Mouse (Mus musculus): ENCODE measurements at regions not wholly inside any gene's neighbourhood (a gene's known extent, or its start where the extent isn't known, plus 50 kb on each side); places are given as distances from the start of the nearest gene placed in this dataset.
A peak's percentile ranks its signal among the peaks of the same experiment; 100 is the strongest.
"Not testable (repeated sequence)": the region's sequence is repeated elsewhere in the genome, so short reads cannot be mapped to it uniquely, and the experiment has no call there.

- WGBS: 75% methylated on average over 4 of the region's 4 CpGs
- ATAC-seq: no peak
Measured at GRCm38 (mm10) chr15:5777074-5777473, 522.5 kb upstream of the Dab2 start.

DNA sequence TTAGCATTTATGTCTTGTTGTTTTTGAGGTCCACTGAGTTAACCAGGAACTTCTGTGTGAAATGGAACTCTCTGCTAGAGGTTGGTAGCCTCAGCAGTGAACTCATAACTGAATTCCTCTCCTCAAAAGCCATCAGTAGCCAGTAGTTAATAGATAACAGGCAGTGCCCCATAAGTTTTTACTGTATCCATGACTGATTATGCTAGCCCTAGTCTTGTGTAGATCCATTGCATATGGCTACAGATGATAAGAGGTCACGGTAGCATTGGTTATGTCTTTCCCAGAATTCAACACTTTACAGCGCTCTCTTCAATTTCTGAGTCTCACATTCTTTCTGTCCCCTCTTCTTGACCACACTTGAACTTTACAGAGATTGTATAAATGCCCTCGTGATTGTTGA is 499.7 kb upstream of the Dab2 start:
- H3K4me3 ChIP-seq (ENCODE audit: low read depth, low read length): no peak overlapping the region
- no peak for TF ChIP-seq CTCF (IDR thresholded peaks at IDR 0.05; ENCODE audit: low read depth)
- no peaks in the 10 kb centered on the region for H3K36me3 ChIP-seq (ENCODE audit: control insufficient read depth, insufficient read depth)
- no peaks in the 10 kb centered on the region for H3K4me1 ChIP-seq (replicated peaks; ENCODE audit: control insufficient read depth, insufficient read depth, low read length)
- H3K27ac ChIP-seq (ENCODE audit: low read depth, low read length): no peak overlapping the region
- H3K4me2 ChIP-seq (replicated peaks; ENCODE audit: low read depth): no peak overlapping the region
- no peaks in the 10 kb centered on the region for H3K27me3 ChIP-seq (replicated peaks; ENCODE audit: control insufficient read depth, insufficient read depth, low read length)
- WGBS: 82% methylated on average over 3 of the region's 3 CpGs
- H3K9me3 ChIP-seq (ENCODE audit: control insufficient read depth): no peaks in the 10 kb centered on the region
- ATAC-seq: no peak
- no peak overlapping the region for H3K9ac ChIP-seq (ENCODE audit: low read depth, low read length)

More at GRCm38 (mm10) chr15:5777074-5777473, 522.5 kb upstream of the Dab2 start:
- H3K4me2 ChIP-seq (replicated peaks; ENCODE audit: low read depth): no peak overlapping the region
- H3K9me3 ChIP-seq (ENCODE audit: control insufficient read depth): no peaks in the 10 kb centered on the region
- H3K27ac ChIP-seq (ENCODE audit: low read depth, low read length): no peak overlapping the region
- no peak overlapping the region for H3K9ac ChIP-seq (ENCODE audit: low read depth, low read length)
- TF ChIP-seq CTCF (IDR thresholded peaks at IDR 0.05; ENCODE audit: low read depth): no peak
- no peaks in the 10 kb centered on the region for H3K4me1 ChIP-seq (replicated peaks; ENCODE audit: control insufficient read depth, insufficient read depth, low read length)
- no peak overlapping the region for H3K4me3 ChIP-seq (ENCODE audit: low read depth, low read length)
- H3K36me3 ChIP-seq (ENCODE audit: control insufficient read depth, insufficient read depth): no peaks in the 10 kb centered on the region
- H3K27me3 ChIP-seq (replicated peaks; ENCODE audit: control insufficient read depth, insufficient read depth, low read length): no peaks in the 10 kb centered on the region

DNA sequence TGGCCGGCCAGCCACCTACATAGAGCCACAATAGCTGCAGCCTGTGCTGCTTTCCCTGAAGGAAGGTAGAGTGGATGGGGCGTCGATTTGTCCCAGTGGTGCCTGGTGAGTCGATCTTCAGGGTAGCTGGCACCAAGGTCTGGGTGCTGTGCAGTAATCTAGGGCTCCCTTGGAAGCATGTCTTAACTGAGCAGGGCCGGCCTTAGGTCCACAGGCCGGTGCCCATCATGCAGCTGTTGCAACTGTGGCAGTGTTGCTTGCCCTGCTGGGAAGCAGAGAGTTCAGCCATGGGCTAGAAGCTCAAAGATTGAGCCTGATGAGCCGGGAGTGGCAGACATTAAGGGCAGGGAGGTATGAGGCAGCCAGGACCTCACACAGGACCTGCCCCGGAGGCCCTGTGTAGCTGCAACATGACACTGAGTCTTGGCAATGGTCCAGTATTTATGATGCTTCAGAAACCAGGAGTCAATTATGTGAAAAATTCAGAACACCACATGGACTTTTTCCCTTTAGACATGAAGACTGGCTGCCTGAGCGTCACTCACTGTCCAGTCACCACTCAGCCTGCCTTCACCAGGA is 488.3 kb upstream of the Dab2 start:
- H3K27me3 ChIP-seq (replicated peaks; ENCODE audit: control insufficient read depth, insufficient read depth, low read length): no peaks in the 10 kb centered on the region
- no peak overlapping the region for H3K4me3 ChIP-seq (ENCODE audit: low read depth, low read length)
- 0 out of 2 replicates have a peak, but pooled peaks cover 5% of the 10 kb centered on the region for H3K4me1 ChIP-seq (replicated peaks; ENCODE audit: control insufficient read depth, insufficient read depth, low read length)
- no peak overlapping the region for H3K4me2 ChIP-seq (replicated peaks; ENCODE audit: low read depth)
- 62% methylated on average over 9 of the region's 9 CpGs for WGBS
- ATAC-seq: peak; percentile 56
- H3K27ac ChIP-seq (ENCODE audit: low read depth, low read length): no peak overlapping the region
- H3K36me3 ChIP-seq (ENCODE audit: control insufficient read depth, insufficient read depth): no peaks in the 10 kb centered on the region
- TF ChIP-seq CTCF (IDR thresholded peaks at IDR 0.05; ENCODE audit: low read depth): no peak
- no peak overlapping the region for H3K9ac ChIP-seq (ENCODE audit: low read depth, low read length)
- H3K9me3 ChIP-seq (ENCODE audit: control insufficient read depth): no peaks in the 10 kb centered on the region

DNA sequence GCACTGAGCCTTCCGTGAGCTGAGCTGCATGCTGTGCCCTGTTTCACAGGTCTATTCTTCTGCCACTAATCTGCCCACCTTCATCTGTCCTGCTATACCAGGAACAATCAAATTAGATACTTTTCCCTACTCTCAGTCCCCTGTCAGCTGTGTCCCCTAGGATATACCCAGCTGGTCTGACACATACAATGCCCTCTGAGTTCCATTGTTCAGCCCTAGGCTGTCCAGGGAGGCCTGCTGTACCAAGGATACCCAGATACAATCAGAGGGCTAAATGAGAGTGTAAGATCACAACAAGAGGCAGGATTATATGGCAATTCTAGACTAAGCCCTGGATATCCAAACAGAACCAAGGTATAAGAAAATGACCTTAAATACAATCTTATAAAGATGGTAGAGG is 487.6 kb upstream of the Dab2 start:
- Histone ChIP-seq H3K9me3 (ENCODE audit: control insufficient read depth) (no peaks in the 10 kb centered on the region), H3K4me2 (replicated peaks; ENCODE audit: low read depth) (no peak overlapping the region), H3K9ac (ENCODE audit: low read depth, low read length) (no peak overlapping the region), H3K27ac (ENCODE audit: low read depth, low read length) (no peak overlapping the region), H3K36me3 (ENCODE audit: control insufficient read depth, insufficient read depth) (no peaks in the 10 kb centered on the region), H3K4me1 (replicated peaks; ENCODE audit: control insufficient read depth, insufficient read depth, low read length) (0 out of 2 replicates have a peak, but pooled peaks cover 5% of the 10 kb centered on the region), H3K27me3 (replicated peaks; ENCODE audit: control insufficient read depth, insufficient read depth, low read length) (no peaks in the 10 kb centered on the region), H3K4me3 (ENCODE audit: low read depth, low read length) (no peak overlapping the region)
- no peak for ATAC-seq
- TF ChIP-seq CTCF (IDR thresholded peaks at IDR 0.05; ENCODE audit: low read depth): no peak
- WGBS: 93% methylated on average over 1 of the region's 1 CpGs

GRCm38 (mm10) chr15:5817901-5818576 is 481.5 kb upstream of the Dab2 start:
- no peak overlapping the region for H3K4me3 ChIP-seq (ENCODE audit: low read depth, low read length)
- H3K4me1 ChIP-seq (replicated peaks; ENCODE audit: control insufficient read depth, insufficient read depth, low read length): peaks cover 6% of the 10 kb centered on the region; the same call in 1 of the 2 replicates
- peak; percentile 38; the same call in 1 of the 2 replicates for ATAC-seq
- H3K27ac ChIP-seq (ENCODE audit: low read depth, low read length): no peak overlapping the region
- H3K27me3 ChIP-seq (replicated peaks; ENCODE audit: control insufficient read depth, insufficient read depth, low read length): no peaks in the 10 kb centered on the region
- H3K9me3 ChIP-seq (ENCODE audit: control insufficient read depth): no peaks in the 10 kb centered on the region
- TF ChIP-seq CTCF (IDR thresholded peaks at IDR 0.05; ENCODE audit: low read depth): no peak
- H3K4me2 ChIP-seq (replicated peaks; ENCODE audit: low read depth): no peak overlapping the region
- 51% methylated on average over 7 of the region's 7 CpGs for WGBS
- H3K9ac ChIP-seq (ENCODE audit: low read depth, low read length): no peak overlapping the region
- H3K36me3 ChIP-seq (ENCODE audit: control insufficient read depth, insufficient read depth): no peaks in the 10 kb centered on the region

DNA sequence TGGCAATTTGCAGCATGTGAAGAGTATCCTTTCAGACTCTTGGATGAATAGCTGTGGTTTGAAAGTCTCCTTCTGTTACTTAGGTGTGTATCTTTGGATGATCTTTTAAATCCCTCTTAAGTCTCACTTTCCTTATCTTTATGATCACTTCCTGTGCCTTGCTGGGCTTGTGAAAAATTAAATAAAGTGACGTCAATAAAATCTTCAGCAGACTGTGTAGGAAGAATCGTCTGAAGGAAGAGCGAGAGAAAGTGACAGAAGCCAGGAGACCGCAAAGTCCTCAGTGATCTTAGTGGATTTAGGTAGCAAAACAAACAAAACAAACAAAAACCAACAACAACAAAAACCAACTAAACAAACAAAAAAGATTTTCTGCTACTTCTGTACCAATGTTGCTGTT is 459.6 kb upstream of the Dab2 start:
- no peak for TF ChIP-seq CTCF (IDR thresholded peaks at IDR 0.05; ENCODE audit: low read depth)
- no peak for ATAC-seq
- Histone ChIP-seq H3K4me3 (ENCODE audit: low read depth, low read length) (no peak overlapping the region), H3K4me2 (replicated peaks; ENCODE audit: low read depth) (no peak overlapping the region), H3K9me3 (ENCODE audit: control insufficient read depth) (no peaks in the 10 kb centered on the region), H3K4me1 (replicated peaks; ENCODE audit: control insufficient read depth, insufficient read depth, low read length) (no peaks in the 10 kb centered on the region), H3K27me3 (replicated peaks; ENCODE audit: control insufficient read depth, insufficient read depth, low read length) (no peaks in the 10 kb centered on the region), H3K9ac (ENCODE audit: low read depth, low read length) (no peak overlapping the region), H3K36me3 (ENCODE audit: control insufficient read depth, insufficient read depth) (no peaks in the 10 kb centered on the region), H3K27ac (ENCODE audit: low read depth, low read length) (no peak overlapping the region)
- WGBS: 59% methylated on average over 4 of the region's 4 CpGs

DNA sequence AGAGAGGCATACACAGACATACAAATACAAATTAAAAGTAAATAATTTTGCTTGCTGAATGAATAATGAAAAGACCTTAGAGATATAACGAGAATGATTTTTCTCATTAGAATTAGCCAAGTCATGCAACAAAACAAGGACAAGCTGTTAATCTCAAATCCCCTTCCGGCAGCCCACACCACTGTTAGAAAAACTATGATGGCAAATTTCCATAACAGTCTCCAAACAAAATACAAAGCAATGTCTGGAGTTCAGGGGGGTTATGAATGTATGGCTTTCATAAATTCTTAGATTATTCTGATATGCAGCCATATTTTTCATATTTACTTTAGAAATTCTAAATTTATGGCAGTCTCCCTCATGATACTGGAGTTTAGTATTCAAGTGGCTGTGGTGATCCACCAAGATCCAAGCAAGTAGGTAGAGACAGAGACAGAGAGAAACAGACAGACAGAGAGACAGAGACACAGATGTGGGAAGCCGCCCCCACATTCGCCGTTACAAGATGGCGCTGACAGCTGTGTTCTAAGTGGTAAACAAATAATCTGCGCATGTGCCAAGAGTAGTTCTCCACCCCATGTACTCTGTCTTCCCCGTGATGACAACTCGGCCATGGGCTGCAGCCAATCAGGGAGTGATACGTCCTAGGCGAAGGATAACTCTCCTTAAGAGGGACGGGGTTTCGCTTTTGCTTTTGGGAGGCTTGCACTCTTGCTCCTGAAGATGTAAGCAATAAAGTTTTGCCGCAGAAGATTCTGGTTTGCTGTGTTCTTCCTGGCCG is 458.0 kb upstream of the Dab2 start:
- WGBS: 93% methylated on average over 15 of the region's 15 CpGs

More for the DNA sequence above, 458.0 kb upstream of the Dab2 start:
- not testable (repeated sequence) for H3K4me3 ChIP-seq (ENCODE audit: low read depth, low read length); H3K9ac ChIP-seq (ENCODE audit: low read depth, low read length); H3K4me2 ChIP-seq (replicated peaks; ENCODE audit: low read depth); H3K27ac ChIP-seq (ENCODE audit: low read depth, low read length); H3K36me3 ChIP-seq (ENCODE audit: control insufficient read depth, insufficient read depth); H3K4me1 ChIP-seq (replicated peaks; ENCODE audit: control insufficient read depth, insufficient read depth, low read length); H3K9me3 ChIP-seq (ENCODE audit: control insufficient read depth); ATAC-seq; H3K27me3 ChIP-seq (replicated peaks; ENCODE audit: control insufficient read depth, insufficient read depth, low read length)

Data from intestine, postnatal 0 days (tissue).